Mouse (Mus musculus): ENCODE results near the gene Rassf5. TPM values are rescaled to one million over a fixed set of nuclear protein-coding genes. Genes with fewer than 3 reads are reported as not detected.
"Not testable (repeated sequence)": the region's sequence is repeated elsewhere in the genome, so short reads cannot be mapped to it uniquely, and the experiment has no call there.

The Rassf5 gene
- polyA plus RNA-seq, 1 experiment from 2014 or later: 7.9 TPM

DNA sequence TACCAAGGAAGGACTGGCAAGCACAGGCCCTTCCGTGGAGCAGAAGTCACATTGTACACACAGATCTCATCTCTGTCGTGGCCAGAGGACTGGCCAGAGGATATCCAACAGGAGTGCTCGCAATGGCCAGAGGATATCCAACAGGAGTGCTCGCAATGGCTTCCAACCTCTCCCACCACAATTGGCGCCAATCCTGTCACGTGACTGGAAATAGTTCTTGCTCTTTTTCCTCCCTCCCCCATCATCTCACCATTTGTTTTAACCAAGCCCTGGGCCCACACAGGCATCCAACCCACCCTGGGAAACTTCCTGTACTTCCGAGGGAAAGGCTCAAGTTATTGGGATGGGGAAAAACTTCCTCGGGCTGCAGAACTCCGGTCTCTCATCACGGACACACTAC is 23.7 kb upstream of the Rassf5 start:
- H3K4me1 ChIP-seq (replicated peaks; ENCODE audit: control insufficient read depth, insufficient read depth): no peaks in the 10 kb centered on the region
- H3K9me3 ChIP-seq (ENCODE audit: control insufficient read depth, low read length): no peaks in the 10 kb centered on the region
- H3K9ac ChIP-seq (ENCODE audit: low read length): no peak overlapping the region
- DNase-seq (ENCODE audit: low spot score): no peak
- H3K4me3 ChIP-seq (ENCODE audit: low read depth, low read length): no peak overlapping the region
- no peaks in the 10 kb centered on the region for H3K27me3 ChIP-seq (ENCODE audit: control insufficient read depth, insufficient read depth, low read length)
- no peak overlapping the region for H3K4me2 ChIP-seq (replicated peaks; ENCODE audit: low read depth)
- no peak overlapping the region for H3K27ac ChIP-seq (replicated peaks)
- whole genome bisulfite sequencing: 81% methylated on average over 10 of the region's 10 CpGs
- H3K36me3 ChIP-seq (ENCODE audit: control insufficient read depth, insufficient read depth, low read length): peaks cover 6% of the 10 kb centered on the region; the same call in 1 of the 2 replicates
- ATAC-seq (ENCODE audit: low FRiP score, low TSS enrichment): no peak
- TF ChIP-seq CTCF (IDR thresholded peaks at IDR 0.05; ENCODE audit: low read depth) (no peak), EP300 (optimal IDR thresholded peaks at IDR 0.05) (no peak)

DNA sequence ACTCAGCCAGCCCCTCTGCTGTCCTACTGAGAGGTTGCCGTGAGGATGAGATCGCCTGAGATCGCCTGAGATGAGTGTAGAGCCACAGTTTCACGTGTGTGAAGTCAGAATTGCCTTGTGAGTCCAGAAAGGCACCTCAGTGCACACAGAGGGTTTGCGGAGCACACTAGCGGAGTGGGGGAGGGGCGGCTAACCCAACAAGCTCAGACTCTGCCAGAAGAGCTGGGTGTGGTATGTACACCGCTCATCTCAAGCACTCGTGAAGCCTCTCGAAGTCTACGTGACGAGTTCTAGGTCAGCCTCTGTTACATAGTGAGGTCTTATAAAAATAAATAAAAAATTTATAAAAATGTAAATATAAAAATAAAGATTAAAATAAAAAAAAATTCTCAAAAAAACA is 18.8 kb upstream of the Rassf5 start:
- TF ChIP-seq EP300 (optimal IDR thresholded peaks at IDR 0.05) (no peak), CTCF (IDR thresholded peaks at IDR 0.05; ENCODE audit: low read depth) (no peak)
- Histone ChIP-seq H3K36me3 (ENCODE audit: control insufficient read depth, insufficient read depth, low read length) (no peaks in the 10 kb centered on the region), H3K9me3 (ENCODE audit: control insufficient read depth, low read length) (no peaks in the 10 kb centered on the region), H3K27me3 (ENCODE audit: control insufficient read depth, insufficient read depth, low read length) (no peaks in the 10 kb centered on the region), H3K4me1 (replicated peaks; ENCODE audit: control insufficient read depth, insufficient read depth) (no peaks in the 10 kb centered on the region), H3K4me3 (ENCODE audit: low read depth, low read length) (no peak overlapping the region), H3K27ac (replicated peaks) (no peak overlapping the region), H3K4me2 (replicated peaks; ENCODE audit: low read depth) (no peak overlapping the region), H3K9ac (ENCODE audit: low read length) (no peak overlapping the region)
- DNase-seq (ENCODE audit: low spot score): no peak
- no peak for ATAC-seq (ENCODE audit: low FRiP score, low TSS enrichment)
- 69% methylated on average over 12 of the region's 12 CpGs for WGBS

DNA sequence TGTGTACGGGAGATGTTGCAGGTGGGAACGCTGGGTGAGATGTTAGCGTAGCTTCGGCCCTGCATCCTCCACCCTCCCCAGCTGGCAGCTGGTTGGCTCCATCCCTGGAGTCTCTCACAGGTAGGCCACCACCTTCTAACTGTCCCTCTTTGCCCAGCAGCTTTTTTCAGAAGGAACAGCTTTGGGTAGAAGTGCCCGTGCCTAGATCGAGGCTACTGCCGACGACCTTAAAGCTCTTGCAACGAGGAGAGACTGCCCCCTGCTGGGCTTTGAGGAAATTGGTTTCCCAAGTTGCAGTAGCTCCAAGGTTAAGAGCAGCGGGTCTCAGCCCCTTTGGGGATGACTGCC is 15.2 kb upstream of the Rassf5 start:
- Histone ChIP-seq H3K4me1 (replicated peaks; ENCODE audit: control insufficient read depth, insufficient read depth) (no peaks in the 10 kb centered on the region), H3K4me2 (replicated peaks; ENCODE audit: low read depth) (no peak overlapping the region), H3K36me3 (ENCODE audit: control insufficient read depth, insufficient read depth, low read length) (no peaks in the 10 kb centered on the region), H3K9ac (ENCODE audit: low read length) (no peak overlapping the region), H3K27me3 (ENCODE audit: control insufficient read depth, insufficient read depth, low read length) (no peaks in the 10 kb centered on the region), H3K9me3 (ENCODE audit: control insufficient read depth, low read length) (no peaks in the 10 kb centered on the region), H3K4me3 (ENCODE audit: low read depth, low read length) (no peak overlapping the region), H3K27ac (replicated peaks) (no peak overlapping the region)
- WGBS: 36% methylated on average over 10 of the region's 10 CpGs
- TF ChIP-seq CTCF (IDR thresholded peaks at IDR 0.05; ENCODE audit: low read depth): peak; percentile 95
- TF ChIP-seq EP300 (optimal IDR thresholded peaks at IDR 0.05): no peak
- peak; percentile 75 for DNase-seq (ENCODE audit: low spot score)
- no peak for ATAC-seq (ENCODE audit: low FRiP score, low TSS enrichment)

DNA sequence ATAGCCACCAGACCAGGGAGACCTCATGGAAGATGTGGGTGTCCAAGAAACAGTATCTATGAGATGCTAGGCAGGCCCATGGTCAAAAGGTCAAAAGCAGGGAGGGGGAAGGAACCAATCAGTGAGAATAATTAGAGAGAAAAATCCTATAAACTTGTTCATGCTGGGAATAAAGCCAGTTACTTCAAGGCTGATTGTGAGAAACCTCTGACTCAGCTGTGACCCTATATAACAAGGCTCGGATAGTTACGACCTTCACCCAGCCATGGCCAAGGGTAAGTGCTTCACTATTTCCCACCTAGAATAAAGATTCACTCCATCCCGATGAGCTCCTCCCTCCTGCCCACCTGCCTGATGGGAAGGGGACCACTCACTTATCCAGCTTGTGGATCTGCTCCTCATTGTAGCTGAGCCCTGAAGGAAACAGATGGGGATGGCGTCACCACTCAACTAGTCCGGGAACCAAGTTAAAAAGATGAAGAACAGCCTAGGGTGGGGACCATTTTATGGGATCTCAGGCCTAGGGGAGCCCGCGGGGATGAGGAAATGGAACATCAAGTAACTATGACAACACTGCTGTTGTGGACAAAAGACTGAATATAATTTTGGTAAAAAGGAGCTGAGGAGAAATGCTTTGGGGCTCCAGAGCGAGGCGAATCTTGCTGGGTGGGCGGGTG is 14.7 kb upstream of the Rassf5 start:
- Histone ChIP-seq H3K9me3 (ENCODE audit: control insufficient read depth, low read length) (no peaks in the 10 kb centered on the region), H3K4me3 (ENCODE audit: low read depth, low read length) (no peak overlapping the region), H3K36me3 (ENCODE audit: control insufficient read depth, insufficient read depth, low read length) (no peaks in the 10 kb centered on the region), H3K27ac (replicated peaks) (no peak overlapping the region), H3K4me2 (replicated peaks; ENCODE audit: low read depth) (no peak overlapping the region), H3K4me1 (replicated peaks; ENCODE audit: control insufficient read depth, insufficient read depth) (no peaks in the 10 kb centered on the region), H3K27me3 (ENCODE audit: control insufficient read depth, insufficient read depth, low read length) (no peaks in the 10 kb centered on the region), H3K9ac (ENCODE audit: low read length) (no peak overlapping the region)
- DNase-seq (ENCODE audit: low spot score): no peak
- TF ChIP-seq EP300 (optimal IDR thresholded peaks at IDR 0.05) (no peak), CTCF (IDR thresholded peaks at IDR 0.05; ENCODE audit: low read depth) (no peak)
- 74% methylated on average over 10 of the region's 10 CpGs for WGBS
- ATAC-seq (ENCODE audit: low FRiP score, low TSS enrichment): no peak

DNA sequence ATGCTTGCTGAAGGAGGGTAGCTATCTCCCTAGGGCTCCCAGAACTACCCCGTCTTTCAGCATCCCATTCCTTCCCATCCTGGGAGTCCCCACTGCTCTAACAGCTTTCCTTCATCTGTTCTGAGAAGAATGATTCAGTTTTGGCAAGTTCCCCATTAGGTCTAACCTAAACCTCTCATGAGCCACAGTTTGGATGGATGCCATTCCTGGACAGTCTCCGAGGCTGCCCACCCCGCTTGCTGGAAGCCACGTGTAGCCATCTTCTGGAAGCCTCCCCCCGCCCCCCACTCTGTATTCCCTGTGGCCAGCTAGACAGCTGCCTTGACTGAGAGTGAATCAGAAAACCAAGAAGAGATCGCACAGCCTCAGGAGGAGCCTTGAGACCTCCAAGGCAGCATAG is 12.2 kb upstream of the Rassf5 start:
- TF ChIP-seq CTCF (IDR thresholded peaks at IDR 0.05; ENCODE audit: low read depth): no peak
- TF ChIP-seq EP300 (optimal IDR thresholded peaks at IDR 0.05): no peak
- Histone ChIP-seq H3K9ac (ENCODE audit: low read length) (no peak overlapping the region), H3K9me3 (ENCODE audit: control insufficient read depth, low read length) (no peaks in the 10 kb centered on the region), H3K4me3 (ENCODE audit: low read depth, low read length) (no peak overlapping the region), H3K27me3 (ENCODE audit: control insufficient read depth, insufficient read depth, low read length) (no peaks in the 10 kb centered on the region), H3K27ac (replicated peaks) (no peak overlapping the region), H3K36me3 (ENCODE audit: control insufficient read depth, insufficient read depth, low read length) (no peaks in the 10 kb centered on the region), H3K4me1 (replicated peaks; ENCODE audit: control insufficient read depth, insufficient read depth) (no peaks in the 10 kb centered on the region), H3K4me2 (replicated peaks; ENCODE audit: low read depth) (no peak overlapping the region)
- DNase-seq (ENCODE audit: low spot score): no peak
- 70% methylated on average over 6 of the region's 6 CpGs for WGBS
- no peak for ATAC-seq (ENCODE audit: low FRiP score, low TSS enrichment)

DNA sequence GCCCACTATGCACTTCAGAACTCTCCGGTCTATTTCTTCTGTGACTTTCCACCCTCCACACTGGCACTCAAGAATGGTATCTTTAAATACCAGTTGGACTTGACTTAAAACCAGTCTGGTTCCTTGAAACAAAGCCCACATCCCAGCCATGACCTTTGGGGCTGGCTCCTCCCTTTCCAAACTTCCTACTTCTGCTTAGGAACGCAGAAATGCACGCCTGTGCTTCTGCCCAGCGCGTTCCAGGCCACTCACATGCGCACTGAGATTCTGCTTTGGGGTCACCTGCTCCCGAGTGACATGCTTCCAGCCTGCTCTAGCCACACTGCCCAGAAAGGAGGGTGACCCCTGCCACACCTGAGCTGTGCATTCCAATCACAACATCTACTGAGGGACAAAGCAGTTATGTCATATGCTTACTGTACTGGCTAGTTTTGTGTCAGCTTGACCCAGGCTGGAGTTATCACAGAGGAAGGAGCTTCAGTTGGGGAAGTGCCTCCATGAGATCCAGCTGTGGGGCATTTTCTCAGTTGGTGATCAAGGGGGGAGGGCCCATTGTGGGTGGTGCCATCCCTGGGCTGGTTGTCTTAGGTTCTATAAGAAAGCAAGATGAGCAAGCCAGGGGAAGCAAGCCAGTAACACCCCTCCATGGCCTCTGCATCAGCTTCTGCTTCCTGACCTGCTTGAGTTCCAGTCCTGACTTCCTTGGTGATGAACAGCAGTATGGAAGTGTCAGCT is 7.6 kb upstream of the Rassf5 start:
- WGBS: 49% methylated on average over 7 of the region's 7 CpGs
- peak; percentile 65 for TF ChIP-seq EP300 (optimal IDR thresholded peaks at IDR 0.05)
- peak overlapping the region; percentile 87 for H3K27ac ChIP-seq (replicated peaks)
- H3K4me1 ChIP-seq (replicated peaks; ENCODE audit: control insufficient read depth, insufficient read depth); H3K36me3 ChIP-seq (ENCODE audit: control insufficient read depth, insufficient read depth, low read length); H3K4me3 ChIP-seq (ENCODE audit: low read depth, low read length); H3K9ac ChIP-seq (ENCODE audit: low read length); H3K4me2 ChIP-seq (replicated peaks; ENCODE audit: low read depth); H3K27me3 ChIP-seq (ENCODE audit: control insufficient read depth, insufficient read depth, low read length); H3K9me3 ChIP-seq (ENCODE audit: control insufficient read depth, low read length): not testable (repeated sequence)
- DNase-seq (ENCODE audit: low spot score) (peak; percentile 43), ATAC-seq (ENCODE audit: low FRiP score, low TSS enrichment) (peak; percentile 45; the same call in 1 of the 2 replicates)
